Mouse (Mus musculus): ENCODE measurements at regions not wholly inside any gene's neighbourhood (a gene's known extent, or its start where the extent isn't known, plus 50 kb on each side); places are given as distances from the start of the nearest gene placed in this dataset.

- POLR2A ChIA-PET, result no interaction called here
- CTCF ChIA-PET, result no interaction called here
Measured at GRCm38 (mm10) chr14:46317406-46318045, 61.7 kb upstream of the Gm15217 start.

GRCm38 (mm10) chr14:46328064-46328463 is 51.1 kb upstream of the Gm15217 start:
- POLR2A ChIA-PET, result interaction anchor here in 1 of 4 experiments (0.7 kb wide), 1 partner anchor 49 kb away, joined by 3 read pairs; no protein-coding TSS in a partner anchor
- CTCF ChIA-PET, result interaction anchor here in 1 of 4 experiments (0.6 kb wide), 1 partner anchor 759 kb away, joined by 5 read pairs; no protein-coding TSS in a partner anchor
